Mouse (Mus musculus): Measurements from ENCODE around the gene Gm43552.

DNA sequence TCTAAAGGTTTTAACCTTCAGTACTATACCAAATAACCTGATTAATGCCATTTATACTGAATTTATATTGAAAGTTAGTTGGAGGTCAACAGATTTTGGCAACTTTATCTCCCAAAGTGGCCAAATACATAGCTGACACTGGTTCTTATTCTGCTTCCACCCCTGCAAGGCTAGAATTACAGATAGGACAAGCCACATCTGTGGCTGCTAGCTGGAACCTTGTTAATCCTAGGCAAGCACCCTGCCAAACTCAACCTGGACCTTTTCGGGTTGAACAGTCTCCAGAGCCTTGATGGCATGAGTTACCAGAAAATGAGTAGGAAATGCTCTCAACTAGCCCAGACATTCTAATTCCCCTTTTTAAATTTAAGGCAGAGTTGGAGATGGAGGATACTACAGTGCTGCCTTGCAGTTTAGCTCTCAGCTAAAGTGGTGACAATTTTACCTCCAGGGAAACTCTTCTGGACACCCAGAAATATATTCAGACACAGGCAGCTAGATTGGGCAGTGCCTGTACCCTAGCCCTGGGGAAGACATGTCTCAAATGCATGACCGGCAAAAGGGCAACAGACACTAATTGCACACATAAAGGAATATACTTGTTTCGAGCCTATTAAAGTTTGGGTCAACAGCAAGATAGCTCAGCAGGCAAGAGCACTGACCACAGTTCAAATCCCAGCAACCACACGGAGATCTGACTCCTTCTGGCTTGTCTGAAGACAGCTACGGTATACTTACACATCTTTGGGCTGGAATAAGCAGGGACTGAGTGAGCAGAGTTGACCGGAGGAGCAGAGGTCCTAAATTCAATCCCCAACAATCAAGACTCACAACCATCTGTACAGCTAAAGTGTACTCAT lies 105.4 kb downstream of the Gm43552 start:
- TF ChIP-seq USF1 (IDR thresholded peaks at IDR 0.05; ENCODE audit: low read depth) (no peak), POLR2A (IDR thresholded peaks at IDR 0.05; ENCODE audit: insufficient read length, low read depth) (peak; percentile 23), MAX (IDR thresholded peaks at IDR 0.05; ENCODE audit: low read depth) (no peak), TCF12 (IDR thresholded peaks at IDR 0.05; ENCODE audit: insufficient read depth, poor library complexity, severe bottlenecking) (no peak), CEBPB (IDR thresholded peaks at IDR 0.05; ENCODE audit: insufficient read depth, poor library complexity, severe bottlenecking) (no peak), MYOD1 (IDR thresholded peaks at IDR 0.05; ENCODE audit: control insufficient read depth in 1 of 3, insufficient read length in 2 of 3, low read depth in 2 of 3) (no peak), POLR2AphosphoS2 (IDR thresholded peaks at IDR 0.05; ENCODE audit: insufficient read length, low read depth) (peak; percentile 64)
